Mouse (Mus musculus): ENCODE measurements around the gene Kitl.

DNA sequence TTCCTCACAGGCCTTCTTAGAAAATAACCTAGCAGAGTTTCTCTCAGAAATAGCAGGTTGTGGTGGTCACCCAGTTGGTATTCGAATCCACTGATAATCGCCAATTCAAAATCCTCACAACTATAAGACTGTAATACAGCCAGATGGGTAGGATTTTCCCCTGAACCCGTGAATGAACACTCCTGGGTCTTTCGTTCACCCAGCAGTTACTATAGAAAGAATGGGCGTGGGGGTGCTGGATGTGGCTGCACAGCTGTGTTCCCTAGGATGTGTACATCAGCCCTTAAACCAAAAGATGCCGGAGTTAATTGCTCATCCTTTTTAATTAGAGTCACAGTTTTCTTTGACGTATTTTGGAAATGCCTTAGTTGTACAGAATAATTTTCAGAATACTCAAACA lies 50.9 kb downstream of the Kitl start:
- TF ChIP-seq CTCF (IDR thresholded peaks at IDR 0.05; ENCODE audit: low read depth, low read length) = no peak
- no peak for TF ChIP-seq POLR2A (IDR thresholded peaks at IDR 0.05; ENCODE audit: extremely low read depth, insufficient read depth, low read length)
